Comparison of ENCODE assay signal across 9 mouse cellular contexts in the genomic region with DNA sequence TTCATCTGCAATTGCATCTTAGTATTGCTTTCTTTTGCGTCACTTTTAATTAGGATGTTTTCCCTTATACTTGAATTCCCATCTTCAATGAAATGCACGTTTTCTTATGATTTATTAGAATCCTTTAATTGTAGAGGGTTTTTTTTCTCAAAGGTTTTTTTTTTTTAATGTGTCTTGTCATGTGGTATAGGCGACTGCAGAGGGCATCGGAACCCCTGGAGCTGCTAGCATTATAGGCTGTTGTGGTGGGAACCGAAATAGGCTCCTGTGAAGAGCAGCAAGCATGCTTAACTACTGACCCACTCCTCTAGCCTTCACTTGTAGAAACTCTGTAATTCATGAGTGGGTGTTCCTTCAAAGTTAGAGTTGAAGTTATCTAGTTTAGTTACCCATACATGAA. TPM values are rescaled to one million over a fixed set of nuclear protein-coding genes. Genes with fewer than 3 reads are reported as not detected.
A peak's percentile ranks its signal among the peaks of the same experiment; 100 is the strongest.
DNase-seq lines count a peak whose midpoint lies in the region; ATAC-seq lines count a peak whose summit lies in the region.
"Had no signal": no experiment of that assay in that cellular context is flagged by ENCODE, and none has a peak within 500 bp of the region (broad histone marks: within the 10 kb centered on the region; RNA-seq: fewer than 3 reads in every experiment).

No protein-coding gene starts in this region.

- intact Hi-C loops in left cerebral cortex, postnatal 14 days (cut with DNase I) = no loop called here

- no peaks in the 10 kb centered on the region for H3K27me3 ChIP-seq in forebrain, embryonic 10.5 days (ENCODE audit: poor library complexity, severe bottlenecking)
- 0 out of 2 replicates have a peak, but pooled peaks cover 7% of the 10 kb centered on the region for H3K27me3 ChIP-seq in liver, embryonic 12.5 days (replicated peaks)
- H3K27me3 ChIP-seq: Patski had no signal

- 20% methylated on average over 5 of the region's 5 CpGs for WGBS in forebrain, embryonic 10.5 days
- 15% methylated on average over 5 of the region's 5 CpGs for WGBS in liver, embryonic 12.5 days (ENCODE audit: insufficient replicate concordance)

- H3K4me3 ChIP-seq in forebrain, embryonic 10.5 days = peak overlapping the region; percentile 78
- H3K4me3 ChIP-seq in liver, embryonic 12.5 days = peak overlapping the region; percentile 100

- H3K9ac ChIP-seq in liver, embryonic 12.5 days = peak overlapping the region; percentile 99

- H3K4me1 ChIP-seq in forebrain, embryonic 10.5 days = peaks cover 22% of the 10 kb centered on the region
- H3K4me1 ChIP-seq in liver, embryonic 12.5 days = peaks cover 53% of the 10 kb centered on the region

- H3K9me3 ChIP-seq in forebrain, embryonic 10.5 days = no peaks in the 10 kb centered on the region
- no peaks in the 10 kb centered on the region for H3K9me3 ChIP-seq in liver, embryonic 12.5 days (replicated peaks)

- H3K4me2 ChIP-seq in liver, embryonic 12.5 days = peak overlapping the region; percentile 79

- H3K27ac ChIP-seq in forebrain, embryonic 10.5 days = peak overlapping the region; percentile 96
- peak overlapping the region; percentile 97; the same call in 1 of the 2 replicates for H3K27ac ChIP-seq in liver, embryonic 12.5 days

- DNase-seq in embryo, embryonic 10 days (ENCODE audit: low spot score) = peak; percentile 30
- DNase-seq in embryo, embryonic 9.5 days (ENCODE audit: extremely low spot score) = no peak
- peak; percentile 28 for DNase-seq in B cell, adult 2 months
- no peak for DNase-seq in forebrain, embryonic 10.5 days (ENCODE audit: extremely low spot score, low spot score)
- DNase-seq in right cerebral cortex, postnatal 14 days = no peak
- DNase-seq in layer of hippocampus, postnatal 25 days (ENCODE audit: extremely low spot score in 1 of 2, low spot score in 1 of 2) = no peak
- DNase-seq in left cerebral cortex, postnatal 14 days (ENCODE audit: low spot score in 2 of 2) = no peak

- peaks cover 36% of the 10 kb centered on the region for H3K36me3 ChIP-seq in forebrain, embryonic 10.5 days (replicated peaks)
- H3K36me3 ChIP-seq in liver, embryonic 12.5 days = peaks cover 15% of the 10 kb centered on the region

- no peak for ATAC-seq in liver, embryonic 12.5 days

RNA-seq across cellular contexts. Expression of gene Bnip2, which starts 1.1 kb away (rescaled TPM):
- 101 and 112 TPM in 2 replicates for polyA plus RNA-seq in forebrain, embryonic 10.5 days (2016; fragmentation: Nextera tagmentation; extraction: Ambion mirVana)
- 60.1 and 61.4 TPM in 2 replicates for polyA plus RNA-seq in liver, embryonic 12.5 days (2016; fragmentation: Nextera tagmentation; extraction: Ambion mirVana)
- 10 to 100 TPM; 36.5 to 37.0 TPM for total RNA-seq in layer of hippocampus, postnatal 25 days (2021)
- total RNA-seq in left cerebral cortex, postnatal 14 days (2021) = 10 to 100 TPM; 43.2 to 44.6 TPM

RNA-seq across cellular contexts. Expression of gene Gtf2a2, which starts 22.0 kb away (rescaled TPM):
- polyA plus RNA-seq in forebrain, embryonic 10.5 days (2016; fragmentation: Nextera tagmentation; extraction: Ambion mirVana) = 208 and 210 TPM in 2 replicates
- polyA plus RNA-seq in liver, embryonic 12.5 days (2016; fragmentation: Nextera tagmentation; extraction: Ambion mirVana) = 170 and 171 TPM in 2 replicates
- 10 to 100 TPM; 48.4 to 69.2 TPM for total RNA-seq in layer of hippocampus, postnatal 25 days (2021)
- total RNA-seq in left cerebral cortex, postnatal 14 days (2021) = 10 to 100 TPM; 62.7 to 67.1 TPM

RNA-seq across cellular contexts. Expression of gene Gcnt3, which starts 47.5 kb away (rescaled TPM):
- not detected in 2 replicates for polyA plus RNA-seq in forebrain, embryonic 10.5 days (2016; fragmentation: Nextera tagmentation; extraction: Ambion mirVana)
- polyA plus RNA-seq in liver, embryonic 12.5 days (2016; fragmentation: Nextera tagmentation; extraction: Ambion mirVana) = not detected in 2 replicates
- not detected for total RNA-seq in layer of hippocampus, postnatal 25 days (2021)
- total RNA-seq in left cerebral cortex, postnatal 14 days (2021) = not detected

Comparison
In these comparisons a context has a peak if more than half of its experiments do, and no peak if none do; other contexts are left out.
1. DNase-seq: peak in embryo, embryonic 10 days (single experiment) and B cell, adult 2 months (2 of 2); none in embryo, embryonic 9.5 days (single experiment), forebrain, embryonic 10.5 days (single experiment), right cerebral cortex, postnatal 14 days (single experiment), layer of hippocampus, postnatal 25 days (0 of 2) and left cerebral cortex, postnatal 14 days (0 of 2).